Mouse (Mus musculus) v-Abl transformed pro-B cells (cell line): Measurements from ENCODE around the gene Gm13023.
"Not testable (repeated sequence)": the region's sequence is repeated elsewhere in the genome, so short reads cannot be mapped to it uniquely, and the experiment has no call there.

Experiments used
- in situ Hi-C, 2 experiments: fragments of 400-800 bp; cut with MboI; formaldehyde crosslinking; loops; one replicate each; pipeline ENCODE4 v1.15.1; 2025; ENCODE audit not compliant: unreplicated experiment in 2 of 2

The Gm13023 gene

DNA sequence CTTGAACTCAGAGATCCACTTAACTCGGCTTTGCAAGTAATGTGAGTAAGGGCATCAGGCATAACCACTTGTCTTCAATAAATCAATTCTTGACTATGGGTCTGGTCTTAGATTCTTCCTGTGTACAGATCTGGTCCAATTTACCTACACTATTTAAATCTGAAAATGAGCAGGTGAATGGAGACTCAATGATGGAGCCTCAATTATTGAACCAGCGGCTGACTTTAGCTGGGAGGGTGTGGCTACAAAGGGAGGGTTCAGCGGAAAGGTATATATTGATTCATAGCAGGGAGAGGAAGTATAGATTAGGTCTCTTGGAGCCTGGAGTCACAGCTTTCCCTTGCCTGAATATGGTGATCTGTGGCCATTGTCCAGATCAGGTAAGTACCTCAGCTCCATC lies at the start of gene Gm13023:
Gm13023 (plus strand) TSS at position 301 of the 400 bp plus-strand sequence.
- in situ Hi-C loops, result not testable (repeated sequence)

DNA sequence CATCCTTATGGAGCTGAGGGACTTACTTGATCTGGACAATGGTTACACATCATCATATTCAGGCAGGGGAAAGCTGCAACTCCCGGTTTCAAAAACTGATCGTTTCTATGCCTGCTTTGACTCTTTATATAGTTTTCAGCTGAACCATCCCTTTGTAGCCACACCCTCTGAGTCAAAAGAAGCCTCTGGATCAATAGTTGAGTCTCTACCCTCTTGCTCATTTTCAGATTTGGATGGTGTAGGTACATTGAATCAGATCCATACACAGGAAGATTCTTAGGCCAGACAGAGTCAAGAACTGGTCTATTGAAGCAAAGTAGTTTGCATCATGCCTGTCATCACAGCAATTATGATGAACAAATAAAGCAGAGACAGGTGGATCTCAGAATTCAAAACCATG lies 26.8 kb downstream of the Gm13023 start, which contains the start of gene Gm13084:
Gm13084 (minus strand) TSS at position 101 of the 400 bp plus-strand sequence.
- in situ Hi-C loops, result no loop called here
